Mouse (Mus musculus): Measurements from ENCODE around the gene Tpst1. TPM values are rescaled to one million over a fixed set of nuclear protein-coding genes. Genes with fewer than 3 reads are reported as not detected.

The Tpst1 gene
- total and polyA plus RNA-seq, 3 experiments, result 31.7 to 32.3 TPM; not detected in 1

- no peaks in the 10 kb centered on the region; a peak in 1 of 4 replicates for H3K4me1 ChIP-seq (ENCODE audit: control insufficient read depth in 1 of 2, insufficient read depth in 2 of 2, low read length in 2 of 2)
- H3K36me3 ChIP-seq (ENCODE audit: control insufficient read depth in 1 of 2, insufficient read depth in 2 of 2, low read length in 2 of 2), result peaks cover 0 to 14% of the 10 kb centered on the region in 2 experiments; a peak in 2 of 4 replicates
Observed at GRCm38 (mm10) chr5:130185312-130185711, 112.2 kb downstream of the Tpst1 start.

More at GRCm38 (mm10) chr5:130185312-130185711, 112.2 kb downstream of the Tpst1 start:
- no peak for DNase-seq (ENCODE audit: low read depth, low spot score)
- peaks cover 34% of the 10 kb centered on the region for H3K79me2 ChIP-seq (ENCODE audit: control insufficient read depth, insufficient read depth, low read length, poor library complexity)
- H3K27me3 ChIP-seq (ENCODE audit: control insufficient read depth in 1 of 2, insufficient read depth in 2 of 2, low read length in 2 of 2), result no peaks in the 10 kb centered on the region
- TF ChIP-seq RCOR1 (IDR thresholded peaks at IDR 0.05; ENCODE audit: low read depth, low read length) (no peak), TCF12 (IDR thresholded peaks at IDR 0.05; ENCODE audit: low read depth, low read length) (no peak), BHLHE40 (IDR thresholded peaks at IDR 0.05; ENCODE audit: borderline replicate concordance, low read depth, low read length) (no peak), MXI1 (IDR thresholded peaks at IDR 0.05; ENCODE audit: low read depth, low read length) (no peak), USF1 (IDR thresholded peaks at IDR 0.05; ENCODE audit: low read depth, low read length) (no peak), ZC3H11A (IDR thresholded peaks at IDR 0.05; ENCODE audit: low read depth, low read length) (no peak), HCFC1 (IDR thresholded peaks at IDR 0.05; ENCODE audit: low read depth, low read length) (no peak)
- no peaks in the 10 kb centered on the region for H3K9me3 ChIP-seq (replicated peaks; ENCODE audit: insufficient read depth, low read length)
- no peak overlapping the region for H3K4me3 ChIP-seq (ENCODE audit: control insufficient read depth in 1 of 2, insufficient read depth in 1 of 2, low read depth in 2 of 2, low read length in 2 of 2)
- H3K27ac ChIP-seq (ENCODE audit: control insufficient read depth, low read depth, low read length), result no peak overlapping the region
- H3K9ac ChIP-seq (ENCODE audit: control insufficient read depth, low read depth, low read length, poor library complexity, severe bottlenecking), result no peak overlapping the region

Other genes starting within 250 kb of the Tpst1 start
- 32.9 and 33.2 TPM in 2 replicates for gene Sumf2, start 226.3 kb upstream of the Tpst1 start, total RNA-seq (2012; rRNA removed)
- 10 to 100 TPM in 1 of 2 experiments, not detected in 1; 35.8 TPM for gene Sumf2, start 226.3 kb upstream of the Tpst1 start, polyA plus RNA-seq (2012; ENCODE audit: insufficient read depth in 1 of 2, insufficient read length in 2 of 2, low read depth in 1 of 2, low replicate concordance in 2 of 2, missing spikeins in 1 of 2)
- 905 and 951 TPM in 2 replicates for gene Chchd2, start 185.9 kb upstream of the Tpst1 start, total RNA-seq (2012; rRNA removed)
- gene Chchd2, start 185.9 kb upstream of the Tpst1 start, polyA plus RNA-seq (2012; ENCODE audit: insufficient read depth in 1 of 2, insufficient read length in 2 of 2, low read depth in 1 of 2, low replicate concordance in 2 of 2, missing spikeins in 1 of 2), result 100 to 1,000 TPM in 1 of 2 experiments, not detected in 1; 588 TPM
- gene Zbed5, start 177.6 kb upstream of the Tpst1 start, total RNA-seq (2012; rRNA removed), result 2.5 and 4.2 TPM in 2 replicates
- 1 to 10 TPM in 1 of 2 experiments, not detected in 1; 4.0 TPM for gene Zbed5, start 177.6 kb upstream of the Tpst1 start, polyA plus RNA-seq (2012; ENCODE audit: insufficient read depth in 1 of 2, insufficient read length in 2 of 2, low read depth in 1 of 2, low replicate concordance in 2 of 2, missing spikeins in 1 of 2)
- gene Phkg1, start 174.8 kb upstream of the Tpst1 start, total RNA-seq (2012; rRNA removed), result 0.26 and 0.62 TPM in 2 replicates
- under 1 TPM in 1 of 2 experiments, not detected in 1; 0.72 TPM for gene Phkg1, start 174.8 kb upstream of the Tpst1 start, polyA plus RNA-seq (2012; ENCODE audit: insufficient read depth in 1 of 2, insufficient read length in 2 of 2, low read depth in 1 of 2, low replicate concordance in 2 of 2, missing spikeins in 1 of 2)
- 0.59 and 1.2 TPM in 2 replicates for gene Nupr1l, start 164.8 kb upstream of the Tpst1 start, total RNA-seq (2012; rRNA removed)
- gene Nupr1l, start 164.8 kb upstream of the Tpst1 start, polyA plus RNA-seq (2012; ENCODE audit: insufficient read depth in 1 of 2, insufficient read length in 2 of 2, low read depth in 1 of 2, low replicate concordance in 2 of 2, missing spikeins in 1 of 2), result under 1 TPM in 1 of 2 experiments, not detected in 1; 0.88 TPM
- gene Vkorc1l1, start 131.4 kb upstream of the Tpst1 start, total RNA-seq (2012; rRNA removed), result 22.9 and 24.2 TPM in 2 replicates
- 10 to 100 TPM in 1 of 2 experiments, not detected in 1; 42.4 TPM for gene Vkorc1l1, start 131.4 kb upstream of the Tpst1 start, polyA plus RNA-seq (2012; ENCODE audit: insufficient read depth in 1 of 2, insufficient read length in 2 of 2, low read depth in 1 of 2, low replicate concordance in 2 of 2, missing spikeins in 1 of 2)
- 37.8 and 44.4 TPM in 2 replicates for gene Gusb, start 70.3 kb upstream of the Tpst1 start, total RNA-seq (2012; rRNA removed)
- gene Gusb, start 70.3 kb upstream of the Tpst1 start, polyA plus RNA-seq (2012; ENCODE audit: insufficient read depth in 1 of 2, insufficient read length in 2 of 2, low read depth in 1 of 2, low replicate concordance in 2 of 2, missing spikeins in 1 of 2), result 100 to 1,000 TPM in 1 of 2 experiments, 10 to 100 TPM in 1; 54.2 to 107 TPM
- 15.8 and 17.3 TPM in 2 replicates for gene Asl, start 44.1 kb upstream of the Tpst1 start, total RNA-seq (2012; rRNA removed)
- gene Asl, start 44.1 kb upstream of the Tpst1 start, polyA plus RNA-seq (2012; ENCODE audit: insufficient read depth in 1 of 2, insufficient read length in 2 of 2, low read depth in 1 of 2, low replicate concordance in 2 of 2, missing spikeins in 1 of 2), result 10 to 100 TPM in 1 of 2 experiments, not detected in 1; 26.7 TPM
- 60.9 and 69.6 TPM in 2 replicates for gene Crcp, start 44.0 kb upstream of the Tpst1 start, total RNA-seq (2012; rRNA removed)
- 10 to 100 TPM in 1 of 2 experiments, not detected in 1; 56.2 TPM for gene Crcp, start 44.0 kb upstream of the Tpst1 start, polyA plus RNA-seq (2012; ENCODE audit: insufficient read depth in 1 of 2, insufficient read length in 2 of 2, low read depth in 1 of 2, low replicate concordance in 2 of 2, missing spikeins in 1 of 2)
- 6.4 and 7.0 TPM in 2 replicates for gene Kctd7, start 71.5 kb downstream of the Tpst1 start, total RNA-seq (2012; rRNA removed)
- gene Kctd7, start 71.5 kb downstream of the Tpst1 start, polyA plus RNA-seq (2012; ENCODE audit: insufficient read depth in 1 of 2, insufficient read length in 2 of 2, low read depth in 1 of 2, low replicate concordance in 2 of 2, missing spikeins in 1 of 2), result 1 to 10 TPM in 1 of 2 experiments, not detected in 1; 5.8 TPM
- 24.3 and 25.8 TPM in 2 replicates for gene Rabgef1, start 98.5 kb downstream of the Tpst1 start, total RNA-seq (2012; rRNA removed)
- gene Rabgef1, start 98.5 kb downstream of the Tpst1 start, polyA plus RNA-seq (2012; ENCODE audit: insufficient read depth in 1 of 2, insufficient read length in 2 of 2, low read depth in 1 of 2, low replicate concordance in 2 of 2, missing spikeins in 1 of 2), result 10 to 100 TPM in 1 of 2 experiments, not detected in 1; 35.1 TPM
- 50.5 and 58.2 TPM in 2 replicates for gene Tmem248, start 143.8 kb downstream of the Tpst1 start, total RNA-seq (2012; rRNA removed)
- 10 to 100 TPM in 1 of 2 experiments, not detected in 1; 55.5 TPM for gene Tmem248, start 143.8 kb downstream of the Tpst1 start, polyA plus RNA-seq (2012; ENCODE audit: insufficient read depth in 1 of 2, insufficient read length in 2 of 2, low read depth in 1 of 2, low replicate concordance in 2 of 2, missing spikeins in 1 of 2)
- gene Sbds, start 182.2 kb downstream of the Tpst1 start, total RNA-seq (2012; rRNA removed), result 51.1 and 74.7 TPM in 2 replicates
- gene Sbds, start 182.2 kb downstream of the Tpst1 start, polyA plus RNA-seq (2012; ENCODE audit: insufficient read depth in 1 of 2, insufficient read length in 2 of 2, low read depth in 1 of 2, low replicate concordance in 2 of 2, missing spikeins in 1 of 2), result 10 to 100 TPM in 1 of 2 experiments, not detected in 1; 88.1 TPM
- gene Tyw1, start 182.3 kb downstream of the Tpst1 start, total RNA-seq (2012; rRNA removed), result 33.0 and 38.8 TPM in 2 replicates
- 100 to 1,000 TPM in 1 of 2 experiments, 10 to 100 TPM in 1; 33.3 to 133 TPM for gene Tyw1, start 182.3 kb downstream of the Tpst1 start, polyA plus RNA-seq (2012; ENCODE audit: insufficient read depth in 1 of 2, insufficient read length in 2 of 2, low read depth in 1 of 2, low replicate concordance in 2 of 2, missing spikeins in 1 of 2)

Data from MEL (cell line).